Mouse (Mus musculus) ES-E14 (cell line): ENCODE data around the gene Fcrl5. TPM values are rescaled to one million over a fixed set of nuclear protein-coding genes. Genes with fewer than 3 reads are reported as not detected.

Source experiments
- DNase-seq: peaks from one replicate; pipeline ENCODE4 v3.0.0-alpha.2; 2013; ENCODE audit warnings: low read depth, low spot score
- H3K27ac ChIP-seq: 2 replicates; pipeline ENCODE4 v1.5.1; 2012; ENCODE audit warnings: low read depth, mild to moderate bottlenecking, low read length, moderate library complexity, mixed read lengths; ENCODE audit not compliant: poor library complexity, insufficient read depth, severe bottlenecking
- H3K36me3 ChIP-seq: 2 replicates; pipeline ENCODE4 v1.6.1; 2012; ENCODE audit warnings: mild to moderate bottlenecking, low read length, moderate library complexity, mixed read lengths; ENCODE audit not compliant: control insufficient read depth, poor library complexity, insufficient read depth, severe bottlenecking
- H3K4me1 ChIP-seq, 2 experiments: fragments of 150-350 bp in 1 of 2; sonication (generic) in 1 of 2; 2 replicates each; pipeline ENCODE4 v1.6.1; 2012; ENCODE audit warnings: low read length in 2 of 2, mild to moderate bottlenecking in 1 of 2, mixed read lengths in 1 of 2; ENCODE audit not compliant: control insufficient read depth in 2 of 2, insufficient read depth in 2 of 2, poor library complexity in 1 of 2
- H3K4me3 ChIP-seq, 2 experiments: fragments of 150-350 bp in 1 of 2; sonication (generic) in 1 of 2; 2 replicates each; pipeline ENCODE4 v1.5.1; 2012; ENCODE audit warnings: low read length in 2 of 2, low read depth in 1 of 2, mild to moderate bottlenecking in 1 of 2, mixed read lengths in 1 of 2; ENCODE audit not compliant: insufficient read depth in 1 of 2, poor library complexity in 1 of 2, severe bottlenecking in 1 of 2
- H3K9ac ChIP-seq: 2 replicates; pipeline ENCODE4 v1.6.1; 2012; ENCODE audit warnings: low read depth, mild to moderate bottlenecking, low read length, mixed read lengths; ENCODE audit not compliant: poor library complexity, insufficient read depth, severe bottlenecking
- H3K9me3 ChIP-seq: fragments of 150-350 bp; sonication (generic); 2 replicates; pipeline ENCODE4 v1.6.1; 2012; ENCODE audit warnings: low read depth, mild to moderate bottlenecking, low read length; ENCODE audit not compliant: control insufficient read depth, insufficient read depth
- CHD2 ChIP-seq: IDR thresholded peaks from 2 replicates; pipeline ENCODE4 v1.6.1; 2014; ENCODE audit warnings: mild to moderate bottlenecking, low read depth, low read length, inconsistent platforms
- HCFC1 ChIP-seq: IDR thresholded peaks from 2 replicates; pipeline ENCODE4 v1.6.1; 2012; ENCODE audit warnings: low read length, inconsistent platforms, borderline replicate concordance; ENCODE audit not compliant: insufficient read depth
- MAFK ChIP-seq: IDR thresholded peaks from 2 replicates; pipeline ENCODE4 v1.6.1; 2014; ENCODE audit warnings: mild to moderate bottlenecking, low read depth, low read length, inconsistent platforms; ENCODE audit not compliant: insufficient read depth
- ZC3H11A ChIP-seq: IDR thresholded peaks from 2 replicates; pipeline ENCODE4 v1.6.1; 2012; ENCODE audit warnings: low read depth, mild to moderate bottlenecking, inconsistent platforms, low read length, borderline replicate concordance
- ZNF384 ChIP-seq: IDR thresholded peaks from 2 replicates; pipeline ENCODE4 v1.6.1; 2012; ENCODE audit warnings: low read depth, low read length, inconsistent platforms
- in situ Hi-C, 2 experiments: fragments of 600-800 bp; cut with MboI; formaldehyde crosslinking; loops; one replicate each; pipeline ENCODE4 v1.15.1; 2025; ENCODE audit warnings: low sequenced_read_pairs in 2 of 2, inconsistent platforms in 1 of 2; ENCODE audit not compliant: unreplicated experiment in 2 of 2
- total RNA-seq: library from RNA; depleted of rRNA; stranded (reverse); fragments of 300-350 nt; gene quantifications from 2 replicates; pipeline ENCODE4 v1.2.3, GENCODE M21; 2012

Fcrl5 gene
- total RNA-seq, 1 experiment, result 0.45 TPM

- in situ Hi-C loops, result loop anchor here (5.0 to 25.0 kb wide), 3 partner anchors 258 to 466 kb away; no protein-coding TSS in a partner anchor
- DNase-seq, result no peak
Observed at GRCm38 (mm10) chr3:87500088-87501055, 64.8 kb downstream of the Fcrl5 start.

GRCm38 (mm10) chr3:87501151-87501550 is 65.6 kb downstream of the Fcrl5 start:
- in situ Hi-C loops, result loop anchor here (5.0 to 25.0 kb wide), 3 partner anchors 259 to 466 kb away; no protein-coding TSS in a partner anchor
- no peaks in the 10 kb centered on the region for H3K36me3 ChIP-seq
- no peaks in the 10 kb centered on the region for H3K9me3 ChIP-seq
- no peak overlapping the region; the same call in 1 of the 2 replicates for H3K9ac ChIP-seq
- no peak overlapping the region; the same call in 1 of the 2 replicates for H3K27ac ChIP-seq
- no peak for DNase-seq
- TF ChIP-seq CHD2 (no peak), ZC3H11A (no peak), MAFK (no peak), HCFC1 (no peak)
- H3K4me3 ChIP-seq, result no peak overlapping the region
- H3K4me1 ChIP-seq, result peaks cover 7 to 11% of the 10 kb centered on the region in 2 experiments; a peak in 3 of 4 replicates

More at GRCm38 (mm10) chr3:87500088-87501055, 64.8 kb downstream of the Fcrl5 start:
- no peak overlapping the region; the same call in 1 of the 2 replicates for H3K27ac ChIP-seq
- peak overlapping the region; percentile 46; the same call in 1 of the 2 replicates for H3K9ac ChIP-seq
- H3K4me3 ChIP-seq, result peak overlapping the region; percentile 18 to 31; a peak in 2 of 4 replicates
- H3K9me3 ChIP-seq, result no peaks in the 10 kb centered on the region
- no peaks in the 10 kb centered on the region for H3K36me3 ChIP-seq
- TF ChIP-seq ZC3H11A (no peak), ZNF384 (no peak), CHD2 (no peak), HCFC1 (no peak), MAFK (no peak)
- H3K4me1 ChIP-seq, result peaks cover 7 to 11% of the 10 kb centered on the region in 2 experiments; a peak in 3 of 4 replicates

- Histone ChIP-seq H3K9me3 (no peaks in the 10 kb centered on the region), H3K36me3 (no peaks in the 10 kb centered on the region), H3K9ac (no peak overlapping the region), H3K4me1 (peaks cover 7 to 11% of the 10 kb centered on the region in 2 experiments; a peak in 3 of 4 replicates), H3K4me3 (no peak overlapping the region), H3K27ac (no peak overlapping the region)
- DNase-seq, result no peak
- TF ChIP-seq CHD2, result no peak
- no peak for TF ChIP-seq MAFK
- TF ChIP-seq ZC3H11A, result no peak
- no peak for TF ChIP-seq HCFC1
- TF ChIP-seq ZNF384, result no peak
- in situ Hi-C loops, result loop anchor here (5.0 to 25.0 kb wide), 3 partner anchors 260 to 468 kb away; no protein-coding TSS in a partner anchor
Observed at GRCm38 (mm10) chr3:87502771-87503170, 67.2 kb downstream of the Fcrl5 start.

DNA sequence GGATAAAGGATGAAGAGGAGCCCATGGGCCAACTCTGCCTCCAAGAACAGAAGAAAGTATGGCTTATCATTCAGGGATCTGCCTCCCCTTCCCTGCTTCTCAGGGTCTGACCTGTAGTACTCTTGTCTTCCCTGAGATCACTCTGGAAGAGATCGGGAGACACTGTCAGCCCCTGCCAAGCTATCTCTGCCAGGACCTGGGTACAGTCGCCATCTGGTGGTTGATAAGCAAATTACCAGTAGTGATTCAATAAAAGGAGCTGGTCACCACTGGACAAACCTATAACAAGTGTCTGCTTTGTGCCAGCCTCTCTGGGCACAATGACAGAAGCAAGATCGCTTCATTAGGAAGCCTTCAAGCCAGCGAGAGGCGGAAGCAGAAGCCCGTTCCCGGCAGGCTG is 68.8 kb downstream of the Fcrl5 start:
- H3K36me3 ChIP-seq, result no peaks in the 10 kb centered on the region
- H3K27ac ChIP-seq, result no peak overlapping the region
- in situ Hi-C loops, result loop anchor here (5.0 to 25.0 kb wide), 3 partner anchors 262 to 470 kb away; no protein-coding TSS in a partner anchor
- no peaks in the 10 kb centered on the region for H3K9me3 ChIP-seq
- H3K4me3 ChIP-seq, result no peak overlapping the region
- H3K4me1 ChIP-seq, result peaks cover 3 to 7% of the 10 kb centered on the region in 2 experiments; a peak in 3 of 4 replicates
- DNase-seq, result no peak
- H3K9ac ChIP-seq, result no peak overlapping the region
- TF ChIP-seq ZC3H11A (peak; percentile 78; the same call in 1 of the 2 replicates), MAFK (no peak)
